Mouse (Mus musculus): ENCODE measurements around the gene Mre11a.
"Not testable (repeated sequence)": the region's sequence is repeated elsewhere in the genome, so short reads cannot be mapped to it uniquely, and the experiment has no call there.

The Mre11a gene

DNA sequence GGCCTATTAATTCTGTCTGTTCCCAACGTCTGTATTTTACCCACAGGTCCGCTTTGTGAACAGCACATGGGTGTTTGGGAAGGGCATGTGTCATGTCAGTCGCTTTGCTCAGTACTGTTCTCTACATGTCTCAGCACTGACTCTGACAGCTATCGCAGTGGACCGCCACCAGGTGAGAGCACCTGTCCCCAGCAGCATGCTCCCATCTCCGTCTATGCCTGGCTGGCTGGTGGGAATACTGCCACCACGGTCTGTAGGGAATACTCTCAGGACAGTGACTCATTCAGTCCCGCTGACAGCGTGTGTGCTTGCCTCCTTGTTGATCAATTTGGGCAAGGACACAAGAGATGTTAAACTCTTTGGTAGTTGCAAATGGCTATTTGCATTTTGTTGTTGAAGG, 80.3 kb downstream of the Mre11a start:
- in situ Hi-C loops (cut with MboI, MseI) = loop anchor here in 1 of 2 experiments (5.0 kb wide), 1 partner anchor 148 kb away; no protein-coding TSS in a partner anchor

DNA sequence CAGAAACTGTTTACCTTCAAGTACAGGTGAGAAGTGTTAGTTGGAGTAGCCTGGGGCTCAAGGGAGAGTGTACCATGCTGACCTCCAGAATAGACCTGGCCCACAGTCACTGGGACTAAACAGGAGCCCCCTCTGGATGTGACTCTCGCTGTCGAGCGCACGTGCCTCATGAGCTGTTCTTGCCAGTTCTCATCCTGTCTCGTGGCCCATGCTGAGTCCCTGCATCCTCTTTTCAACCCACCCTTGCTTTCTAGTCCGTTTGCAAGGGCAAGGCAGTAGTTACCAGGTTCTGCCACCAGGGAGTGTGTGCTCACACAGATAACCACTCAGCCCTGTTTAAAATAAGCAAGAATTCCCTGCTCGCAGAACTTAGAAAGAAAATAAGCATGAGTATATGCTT, 82.5 kb downstream of the Mre11a start:
- in situ Hi-C loops (cut with MboI, MseI) = no loop called here

DNA sequence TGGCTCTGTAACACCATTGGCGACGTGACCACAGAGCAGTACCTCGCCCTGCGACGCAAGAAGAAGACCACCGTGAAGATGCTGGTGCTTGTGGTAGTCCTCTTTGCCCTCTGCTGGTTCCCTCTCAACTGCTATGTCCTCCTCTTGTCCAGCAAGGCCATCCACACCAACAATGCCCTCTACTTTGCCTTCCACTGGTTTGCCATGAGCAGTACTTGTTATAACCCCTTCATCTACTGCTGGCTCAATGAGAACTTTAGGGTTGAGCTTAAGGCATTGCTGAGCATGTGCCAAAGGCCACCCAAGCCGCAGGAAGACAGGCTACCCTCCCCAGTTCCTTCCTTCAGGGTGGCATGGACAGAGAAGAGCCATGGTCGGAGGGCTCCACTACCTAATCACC, 83.9 kb downstream of the Mre11a start:
- in situ Hi-C loops (cut with MboI, MseI) = no loop called here

DNA sequence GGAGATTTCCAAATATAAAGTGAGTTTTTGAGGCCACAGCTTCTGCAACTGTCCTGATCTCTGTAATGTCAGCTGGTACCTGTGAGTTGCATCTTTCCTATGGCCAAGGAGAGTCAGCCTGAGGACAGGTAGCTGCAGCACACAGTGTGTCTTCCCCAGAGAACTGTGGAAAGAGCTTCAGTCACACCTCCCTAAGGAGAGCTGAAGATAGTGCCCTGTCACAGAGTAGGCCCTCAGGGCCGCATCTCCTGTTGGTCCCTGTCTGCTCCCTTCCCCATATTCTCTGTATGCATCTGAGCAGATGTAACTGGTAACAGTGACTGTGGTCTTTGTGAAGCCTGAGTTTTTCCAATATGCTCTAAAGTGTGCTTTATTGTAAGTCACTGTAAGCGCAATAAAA, 85.9 kb downstream of the Mre11a start:
- in situ Hi-C loops (cut with MboI, MseI) = no loop called here

DNA sequence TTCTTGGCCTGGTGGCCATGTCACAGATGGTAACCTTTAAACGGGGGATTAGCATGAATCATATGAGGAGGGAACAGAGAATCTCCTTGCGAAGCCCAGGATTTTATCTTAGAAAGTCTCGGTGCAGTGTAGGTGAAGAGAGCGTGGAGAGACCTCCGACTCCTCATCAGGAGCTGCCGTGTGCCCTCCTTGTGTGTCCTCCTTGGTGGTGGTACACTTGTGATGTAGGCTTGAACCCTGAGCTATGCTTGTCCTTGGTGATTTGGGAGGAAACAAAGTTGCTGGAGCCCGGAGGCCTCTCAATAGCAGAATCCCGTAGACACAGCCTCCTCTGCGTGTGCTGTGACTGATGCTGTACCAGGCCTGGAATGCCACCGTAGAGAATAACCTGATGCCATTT, 86.3 kb downstream of the Mre11a start:
- in situ Hi-C loops (cut with MboI, MseI) = no loop called here

DNA sequence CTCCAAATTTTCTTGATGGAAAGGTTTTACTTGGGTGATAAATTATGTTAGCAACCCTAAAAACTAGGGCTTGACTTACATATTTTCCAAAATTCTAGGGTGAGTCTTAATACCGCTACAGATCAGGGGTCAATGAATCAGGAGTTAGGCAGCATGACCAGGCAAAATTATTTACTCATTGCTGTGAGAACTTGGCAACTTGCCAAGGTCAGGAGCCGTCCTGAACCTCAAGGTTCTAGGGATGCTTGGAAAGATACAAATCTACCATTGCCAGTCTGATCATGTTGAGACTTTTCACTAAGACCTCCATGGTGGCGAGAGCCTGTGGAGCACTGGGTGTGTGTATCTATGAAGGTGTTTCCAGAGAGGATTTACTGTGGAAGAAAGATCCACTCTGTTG, 87.1 kb downstream of the Mre11a start:
- in situ Hi-C loops (cut with MboI, MseI) = no loop called here

DNA sequence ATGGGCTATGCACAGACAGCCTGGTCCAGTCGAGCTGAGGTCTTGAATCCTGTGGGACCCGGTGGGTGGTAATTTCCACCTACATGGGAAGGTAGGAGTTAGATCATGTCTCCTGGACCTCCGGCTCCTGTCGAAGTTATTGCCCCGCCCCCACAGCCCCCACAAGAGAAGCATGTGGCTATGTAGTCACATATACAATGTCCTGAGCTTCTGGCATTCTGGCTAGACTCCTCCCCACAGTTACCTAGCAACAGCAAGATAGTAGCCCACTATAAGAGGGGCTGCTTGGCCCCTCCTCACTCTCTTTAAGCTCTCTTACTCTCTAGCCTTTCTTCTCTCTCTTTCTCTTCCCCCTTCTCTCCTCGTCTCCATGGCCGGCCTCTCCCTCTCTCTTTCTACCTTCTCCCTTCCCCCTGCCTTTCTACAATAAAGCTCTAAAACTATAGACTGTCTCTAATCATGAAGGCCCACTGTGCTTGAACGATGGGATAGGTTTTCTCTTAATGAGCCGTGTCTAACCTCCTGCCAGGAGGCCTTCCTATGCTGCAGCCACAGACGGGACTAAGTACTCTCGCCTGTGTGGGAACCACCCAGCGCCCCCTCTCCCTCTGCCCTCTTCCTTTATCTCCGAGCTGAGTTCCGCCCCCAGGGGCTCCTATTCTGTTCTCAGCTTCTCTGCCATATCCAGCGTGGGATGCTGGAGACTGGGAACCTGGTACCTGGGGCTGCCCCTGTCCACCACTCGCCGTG, 87.9 kb downstream of the Mre11a start:
- in situ Hi-C loops (cut with MboI, MseI) = no loop called here

DNA sequence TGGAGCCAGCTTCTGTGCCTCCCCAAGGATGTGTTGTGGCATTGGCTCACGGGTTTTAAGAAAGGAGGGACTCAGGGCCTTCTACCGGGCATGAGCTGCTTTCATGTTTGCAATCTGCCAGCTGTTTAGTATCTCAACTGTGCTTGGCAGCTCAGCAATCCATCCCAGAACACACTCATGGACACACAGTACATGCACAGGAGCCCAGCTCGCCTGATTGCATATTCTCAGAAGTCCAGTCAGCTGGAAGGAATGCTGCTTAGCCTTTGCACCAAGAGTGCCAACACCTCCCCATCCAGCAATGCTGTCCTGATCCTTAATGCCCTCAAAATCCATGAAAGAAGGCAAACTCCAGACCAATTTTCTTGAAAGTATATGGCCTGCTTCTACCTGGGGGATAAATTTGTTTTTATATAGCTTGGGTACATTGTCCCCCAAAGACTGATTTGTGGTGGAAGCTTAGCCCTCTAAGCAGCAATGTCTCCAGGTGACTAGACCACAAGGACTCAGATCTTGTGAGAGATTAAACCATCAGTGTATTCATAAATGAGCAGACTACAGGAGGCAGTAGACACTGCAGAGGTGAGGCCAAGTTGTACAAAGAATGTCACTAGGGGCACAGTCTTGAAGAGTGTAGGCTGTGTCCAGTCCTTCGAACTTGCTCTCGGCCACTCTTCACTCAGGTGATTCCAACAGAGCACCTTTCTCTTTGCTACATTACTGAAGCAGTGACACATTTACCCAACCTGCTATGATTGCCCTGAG, 91.5 kb downstream of the Mre11a start:
- in situ Hi-C loops (cut with MboI, MseI) = no loop called here

DNA sequence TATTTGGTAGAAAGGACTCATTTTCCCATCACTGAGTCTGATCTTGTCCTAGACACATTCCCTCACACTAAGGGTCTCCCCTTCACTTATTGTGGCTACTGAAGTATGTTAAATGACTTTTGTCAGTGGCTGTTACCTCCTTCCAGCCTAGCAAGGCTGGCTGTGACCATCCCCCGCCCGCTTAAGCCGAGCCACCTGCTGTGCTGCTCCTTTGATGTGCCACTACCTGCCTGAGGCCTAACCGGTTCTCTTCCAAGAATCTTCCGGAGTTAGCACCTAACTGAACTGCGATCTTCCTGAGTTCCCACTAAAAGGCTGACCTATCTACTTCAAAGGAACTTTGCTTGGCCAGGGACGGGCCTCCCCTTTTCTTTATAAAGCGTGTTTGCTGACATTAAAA, 92.1 kb downstream of the Mre11a start:
- in situ Hi-C loops (cut with MboI, MseI) = not testable (repeated sequence)

DNA sequence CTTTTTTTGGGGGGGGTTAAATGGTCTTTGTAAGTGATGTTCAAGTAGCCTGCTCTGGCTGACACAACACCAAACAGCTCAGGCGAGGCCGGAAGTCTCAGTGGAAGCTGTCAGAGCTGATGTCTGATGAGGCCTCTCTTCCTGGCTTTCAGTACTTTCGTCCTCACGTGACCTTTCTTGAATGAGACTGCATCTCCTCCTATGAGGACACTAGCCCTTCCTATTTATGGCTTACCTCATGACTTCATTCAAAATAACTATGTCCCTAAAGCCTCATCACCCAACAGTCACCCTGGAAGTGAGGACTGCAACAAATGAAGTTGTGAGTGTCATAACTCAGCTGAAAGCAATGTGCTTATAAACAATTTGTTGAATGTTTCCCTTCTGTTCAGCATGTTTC, 100.2 kb downstream of the Mre11a start:
- in situ Hi-C loops (cut with MboI, MseI) = loop anchor here in 1 of 2 experiments (5.0 kb wide), 1 partner anchor 128 kb away; no protein-coding TSS in a partner anchor

DNA sequence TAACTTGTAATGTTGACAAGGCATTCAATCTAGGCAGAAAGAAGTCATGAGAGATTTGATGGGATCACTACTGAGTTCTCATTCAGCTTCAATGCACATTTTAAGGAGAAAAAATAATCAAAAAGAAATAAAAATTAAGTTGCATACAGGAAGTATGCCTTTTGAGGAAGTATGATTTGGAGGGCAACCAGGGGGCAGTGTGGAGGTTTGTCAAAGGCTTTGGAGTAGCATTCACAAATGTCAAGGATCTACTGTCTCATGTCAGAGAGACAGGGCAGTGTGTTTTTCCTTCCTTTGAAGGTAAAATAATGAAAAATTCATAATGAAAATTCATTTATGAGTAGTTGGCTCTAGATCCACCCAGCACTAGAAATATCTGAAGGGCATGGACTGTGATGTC, 100.7 kb downstream of the Mre11a start:
- in situ Hi-C loops (cut with MboI, MseI) = loop anchor here in 1 of 2 experiments (5.0 kb wide), 1 partner anchor 127 kb away; no protein-coding TSS in a partner anchor

DNA sequence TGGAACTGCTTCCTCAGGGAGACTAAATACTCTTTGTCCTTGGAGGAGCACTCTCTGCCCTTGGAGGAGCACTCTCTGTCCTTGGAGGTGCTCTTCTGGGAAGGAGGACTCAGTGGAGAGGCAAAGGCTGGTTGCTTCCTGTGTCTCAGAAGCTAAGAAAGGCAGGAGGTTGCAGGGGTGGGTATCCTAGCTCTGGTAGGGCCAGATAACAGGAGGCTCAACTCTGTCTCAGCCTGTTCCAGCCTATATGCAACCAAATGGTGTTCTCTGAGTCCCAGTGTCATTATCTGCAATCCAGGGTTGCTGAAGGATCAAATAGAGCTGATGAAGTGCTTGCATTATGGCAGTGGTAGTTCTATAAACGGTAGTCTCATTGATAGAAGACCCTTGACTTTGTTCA, 101.5 kb downstream of the Mre11a start:
- in situ Hi-C loops (cut with MboI, MseI) = loop anchor here in 1 of 2 experiments (5.0 kb wide), 1 partner anchor 126 kb away; no protein-coding TSS in a partner anchor
